Mouse (Mus musculus) heart, postnatal 14 days (tissue): ENCODE measurements at regions not wholly inside any gene's neighbourhood (a gene's known extent, or its start where the extent isn't known, plus 50 kb on each side); places are given as distances from the start of the nearest gene placed in this dataset.
A peak's percentile ranks its signal among the peaks of the same experiment; 100 is the strongest.
"Not testable (repeated sequence)": the region's sequence is repeated elsewhere in the genome, so short reads cannot be mapped to it uniquely, and the experiment has no call there.

Experiments used
- DNase-seq, 2 experiments: peaks; one replicate each; pipeline ENCODE4 v3.0.0; 2021 to 2022
- intact Hi-C: fragments of 180-260 bp; cut with DNase I; formaldehyde crosslinking; loops from one replicate; pipeline ENCODE4 v1.15.1; 2025

DNA sequence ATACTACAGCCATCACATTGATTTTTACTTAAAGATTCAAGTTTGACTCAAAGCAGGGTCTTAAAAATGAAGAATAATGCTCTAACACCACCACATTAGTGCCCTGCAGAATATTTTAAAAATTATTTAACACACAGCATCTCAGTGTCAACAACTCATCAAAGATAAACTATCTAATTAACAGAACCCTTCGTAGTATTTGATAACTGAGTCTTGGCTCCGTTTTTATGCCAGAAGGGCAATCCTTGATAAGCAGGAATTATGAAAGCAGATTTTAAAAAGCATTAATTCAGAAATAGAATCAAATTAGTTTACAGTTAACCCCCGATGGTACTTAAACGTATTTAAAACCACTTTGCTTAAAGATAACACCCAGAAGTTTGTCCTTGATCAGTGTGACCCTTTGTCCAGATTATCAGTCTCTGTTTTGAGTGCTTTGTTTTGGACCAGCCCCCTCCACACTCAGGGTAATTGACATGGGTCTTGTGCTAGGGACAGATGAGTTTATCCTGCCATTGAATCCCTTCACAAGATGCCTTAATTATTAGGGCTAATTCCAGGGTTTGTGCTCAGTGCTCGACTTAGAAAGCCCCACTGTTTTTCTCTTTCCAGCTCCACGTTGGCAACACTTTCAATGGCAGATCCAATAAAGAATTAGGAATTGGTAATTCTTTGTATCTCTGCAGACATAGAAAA, 69.4 kb upstream of the Dph6 start:
- no peak for DNase-seq
- intact Hi-C loops = no loop called here

DNA sequence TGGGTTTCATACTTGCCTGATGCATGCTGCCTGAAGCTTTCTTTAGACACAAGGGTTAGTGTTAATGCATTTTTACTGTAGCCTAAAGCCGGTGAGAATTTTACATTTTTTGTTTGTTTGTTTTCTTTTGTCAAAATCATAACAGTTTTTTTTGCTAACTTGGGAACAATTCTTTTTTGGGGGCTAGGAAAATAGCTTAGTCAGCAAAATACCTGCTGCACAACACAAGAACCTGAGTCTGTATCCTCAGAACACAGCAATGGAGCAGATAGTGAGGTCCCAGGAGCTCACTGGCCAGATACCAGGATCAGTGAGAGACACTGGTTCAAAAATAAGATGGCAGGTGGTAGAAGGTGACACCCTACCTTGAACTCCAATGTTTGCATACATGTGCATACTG, 72.4 kb upstream of the Dph6 start:
- intact Hi-C loops = no loop called here
- no peak for DNase-seq

DNA sequence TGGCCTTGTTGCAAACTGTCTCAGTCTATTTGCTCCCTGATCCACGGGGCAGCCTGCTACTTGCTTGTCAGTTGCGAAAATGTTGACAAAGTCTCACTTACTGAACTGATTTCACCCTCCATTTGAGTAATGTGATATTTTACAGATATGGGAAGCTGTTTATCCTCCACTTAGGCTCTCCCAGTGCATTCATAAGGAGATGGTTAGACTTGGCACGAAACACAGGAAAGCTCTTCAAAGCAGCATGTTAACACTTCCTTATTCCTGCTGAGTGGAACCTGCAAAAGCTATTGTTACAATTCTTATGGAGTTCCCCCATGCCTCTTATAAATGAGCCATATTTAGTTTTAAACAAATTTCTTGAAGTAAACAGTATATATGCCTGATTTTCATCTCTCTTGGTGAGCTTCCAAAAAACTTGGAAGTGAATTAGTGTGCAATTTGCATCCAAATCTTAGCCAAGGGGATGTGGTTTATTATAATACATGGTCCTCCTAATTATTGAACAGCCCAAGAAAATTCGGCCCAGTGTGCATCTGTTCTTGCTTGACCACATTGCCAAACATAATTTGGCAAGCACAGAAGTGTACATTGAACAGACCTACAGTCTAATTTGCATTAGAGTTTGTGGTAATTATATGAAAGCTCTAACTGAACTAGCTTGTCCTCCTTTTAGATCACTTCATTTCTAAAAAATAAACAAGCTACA, 80.3 kb upstream of the Dph6 start:
- intact Hi-C loops = no loop called here
- DNase-seq = no peak

- DNase-seq = no peak
- intact Hi-C loops = no loop called here
These were observed 84.9 kb upstream of the Dph6 start for GRCm38 (mm10) chr2:114739421-114740212.

GRCm38 (mm10) chr2:114763276-114763675, 108.5 kb upstream of the Dph6 start:
- DNase-seq = no peak
- intact Hi-C loops = no loop called here

DNA sequence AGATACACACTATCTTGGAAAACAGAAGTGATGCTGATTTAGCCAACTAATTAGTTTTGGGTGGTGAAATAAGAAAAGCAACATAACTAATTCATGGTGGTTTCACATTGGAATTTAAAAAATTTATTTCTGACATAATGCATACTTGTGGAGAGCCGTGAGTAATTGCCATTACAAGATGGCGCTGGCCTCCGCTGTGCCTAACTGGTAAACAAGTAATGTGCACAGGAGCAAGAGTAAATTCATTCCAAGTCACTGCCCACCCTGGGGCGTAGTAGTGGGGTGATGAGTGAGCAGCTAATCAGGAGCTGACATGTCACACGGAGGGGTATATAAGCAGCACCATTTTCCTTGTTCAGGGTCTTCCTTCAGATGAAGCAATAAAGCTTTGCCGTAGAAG, 119.0 kb upstream of the Dph6 start:
- DNase-seq, intact Hi-C loops: not testable (repeated sequence)

DNA sequence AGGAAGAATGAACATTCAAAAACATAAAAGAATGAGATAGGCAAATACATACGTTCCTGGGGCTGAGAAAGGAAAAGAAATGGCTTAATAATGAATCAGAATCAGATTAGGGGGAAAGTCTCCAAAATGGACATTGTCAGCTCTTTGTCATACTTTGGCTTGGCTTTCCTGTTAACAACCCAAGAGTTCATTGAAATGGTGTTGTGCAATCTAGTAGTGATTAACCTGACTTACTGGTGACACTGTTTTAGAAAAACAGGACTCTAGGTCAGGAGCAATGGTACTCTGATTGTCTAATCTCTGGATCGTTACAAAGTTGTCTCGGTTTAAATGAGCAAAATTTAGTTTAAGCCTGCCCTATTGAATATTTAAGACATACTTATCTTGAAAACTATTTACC, 119.5 kb upstream of the Dph6 start:
- intact Hi-C loops = no loop called here
- DNase-seq = no peak

- DNase-seq = peak in 1 of 2 experiments; percentile 5
- intact Hi-C loops = no loop called here
These were observed 120.8 kb upstream of the Dph6 start for GRCm38 (mm10) chr2:114775532-114775931.

DNA sequence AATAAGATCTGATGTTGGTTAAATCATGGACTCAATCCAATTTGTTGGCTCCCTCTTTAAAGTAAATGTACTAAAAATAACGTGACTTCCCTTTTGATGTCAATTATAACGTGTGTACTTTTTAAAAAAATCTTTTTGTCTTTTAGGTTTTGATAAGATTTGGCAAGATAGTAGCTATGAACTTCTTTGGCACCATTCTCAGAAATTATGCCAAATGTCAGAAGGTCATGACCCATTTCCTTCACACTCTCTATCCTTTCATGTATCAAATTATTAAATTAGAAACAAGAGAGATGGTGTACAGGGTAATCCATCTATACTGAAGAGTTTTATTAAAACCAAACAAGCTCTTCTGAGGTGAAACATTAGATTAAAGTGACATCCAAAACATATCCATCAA, 121.4 kb upstream of the Dph6 start:
- intact Hi-C loops = no loop called here
- DNase-seq = no peak

GRCm38 (mm10) chr2:114782450-114782849, 127.7 kb upstream of the Dph6 start:
- DNase-seq = no peak
- intact Hi-C loops = no loop called here

DNA sequence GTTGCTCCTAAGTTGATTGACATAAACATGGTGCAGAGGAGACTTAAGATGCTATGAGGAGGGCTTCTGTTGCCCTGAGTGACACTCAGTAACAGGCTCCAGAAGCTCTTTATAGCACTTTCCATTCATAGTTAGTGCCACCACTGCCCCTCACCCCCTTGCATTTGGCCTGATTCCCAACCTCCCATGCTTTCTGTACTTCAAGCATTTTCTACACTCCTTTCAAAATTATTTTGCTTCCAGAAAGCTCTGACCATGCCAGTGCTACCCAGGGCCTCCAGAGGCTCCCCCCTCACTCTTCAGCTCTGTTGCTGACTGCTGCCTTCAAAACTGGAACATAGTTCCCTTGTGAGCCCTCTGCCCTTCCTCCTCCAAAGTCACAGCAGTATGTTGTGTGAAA, 129.4 kb upstream of the Dph6 start:
- DNase-seq = no peak
- intact Hi-C loops = no loop called here

DNA sequence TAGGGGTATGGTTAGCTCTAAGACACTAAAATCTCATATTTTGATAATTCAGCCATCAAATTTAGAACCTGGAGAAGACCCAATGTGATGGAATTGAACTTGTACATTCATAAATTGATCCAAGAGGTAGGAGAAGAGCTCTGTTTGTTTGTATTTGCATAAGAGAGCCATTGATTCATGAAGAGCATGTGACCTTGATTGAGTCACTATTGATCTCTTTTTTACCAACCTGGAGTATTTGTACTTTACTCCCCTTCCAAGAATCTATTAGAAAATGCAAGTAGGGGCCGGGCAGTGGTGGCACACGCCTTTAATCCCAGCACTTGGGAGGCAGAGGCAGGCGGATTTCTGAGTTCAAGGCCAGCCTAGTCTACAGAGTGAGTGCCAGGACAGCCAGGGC, 133.5 kb upstream of the Dph6 start:
- intact Hi-C loops = no loop called here
- no peak for DNase-seq

- intact Hi-C loops = no loop called here
- no peak for DNase-seq
These were observed 142.0 kb upstream of the Dph6 start for GRCm38 (mm10) chr2:114796630-114797290.

- no peak for DNase-seq
- intact Hi-C loops = no loop called here
These were observed 142.5 kb upstream of the Dph6 start for GRCm38 (mm10) chr2:114797291-114797650.

GRCm38 (mm10) chr2:114803241-114803640, 148.5 kb upstream of the Dph6 start:
- no peak for DNase-seq
- intact Hi-C loops = no loop called here

DNA sequence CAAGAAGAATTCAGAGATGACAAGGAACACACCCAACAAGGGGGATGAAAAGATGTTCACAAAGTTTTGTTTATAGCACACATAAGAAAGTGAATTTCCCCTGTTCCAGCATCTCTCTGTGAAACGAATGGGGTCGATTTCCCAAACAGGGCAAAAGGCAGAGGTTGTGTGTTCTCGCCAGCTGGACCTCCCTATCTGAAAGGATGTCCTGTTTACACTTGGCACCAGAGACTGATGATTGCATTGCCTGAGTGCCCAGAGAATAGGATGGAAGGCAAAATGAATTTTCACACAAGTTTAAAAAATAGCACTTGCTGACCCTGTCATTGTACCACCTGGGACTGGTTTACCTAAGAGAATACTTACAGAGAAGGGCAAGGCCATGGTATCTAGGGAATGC, 149.2 kb upstream of the Dph6 start:
- intact Hi-C loops = no loop called here
- DNase-seq = no peak

DNA sequence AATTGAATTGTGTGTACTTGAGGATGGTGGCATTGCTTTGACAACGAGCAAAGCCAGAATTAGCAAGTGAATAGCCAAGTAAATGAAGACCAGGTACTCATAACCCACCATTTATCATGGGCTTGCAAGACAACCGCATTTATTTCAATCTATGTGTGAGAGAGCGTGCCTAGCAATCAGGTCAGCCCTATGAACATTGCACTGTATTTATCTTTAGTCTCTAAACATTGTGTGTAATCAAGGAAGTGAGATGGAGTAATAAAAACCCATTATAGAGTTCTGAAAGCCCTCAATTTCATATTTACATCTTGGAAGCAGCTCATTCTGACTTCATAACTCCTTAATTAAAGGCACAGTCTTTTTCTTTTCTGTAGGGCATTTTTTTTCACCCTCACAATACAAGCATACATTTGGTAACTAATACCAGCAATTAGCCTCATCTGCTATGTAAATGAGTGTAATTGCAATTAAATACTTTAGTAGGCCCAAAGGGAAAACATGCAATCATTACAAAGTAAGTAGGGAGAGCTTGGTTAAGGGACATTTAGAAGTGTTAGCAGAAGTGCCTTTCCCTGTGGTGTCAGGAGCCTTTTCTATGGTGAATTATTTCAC, 150.8 kb upstream of the Dph6 start:
- no peak for DNase-seq
- intact Hi-C loops = no loop called here

DNA sequence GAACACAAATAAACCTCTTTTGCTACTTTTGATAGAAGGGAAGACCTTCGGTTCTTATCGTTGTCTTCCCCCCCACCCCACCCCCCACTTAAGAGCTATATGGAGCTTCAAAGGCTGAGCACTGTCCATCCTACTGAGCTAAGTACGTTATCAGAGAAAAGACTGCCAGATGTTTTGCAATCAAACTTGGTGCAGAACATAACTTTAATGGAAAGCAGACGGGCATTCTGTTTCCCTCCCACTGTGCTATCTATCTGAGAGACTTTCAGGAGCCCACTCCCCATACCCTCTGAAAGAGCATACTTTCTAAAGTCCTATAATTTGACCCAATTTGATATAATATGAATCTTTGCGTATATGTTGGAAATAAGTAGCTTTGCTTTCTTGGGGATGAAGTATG, 153.3 kb upstream of the Dph6 start:
- intact Hi-C loops = no loop called here
- no peak for DNase-seq

DNA sequence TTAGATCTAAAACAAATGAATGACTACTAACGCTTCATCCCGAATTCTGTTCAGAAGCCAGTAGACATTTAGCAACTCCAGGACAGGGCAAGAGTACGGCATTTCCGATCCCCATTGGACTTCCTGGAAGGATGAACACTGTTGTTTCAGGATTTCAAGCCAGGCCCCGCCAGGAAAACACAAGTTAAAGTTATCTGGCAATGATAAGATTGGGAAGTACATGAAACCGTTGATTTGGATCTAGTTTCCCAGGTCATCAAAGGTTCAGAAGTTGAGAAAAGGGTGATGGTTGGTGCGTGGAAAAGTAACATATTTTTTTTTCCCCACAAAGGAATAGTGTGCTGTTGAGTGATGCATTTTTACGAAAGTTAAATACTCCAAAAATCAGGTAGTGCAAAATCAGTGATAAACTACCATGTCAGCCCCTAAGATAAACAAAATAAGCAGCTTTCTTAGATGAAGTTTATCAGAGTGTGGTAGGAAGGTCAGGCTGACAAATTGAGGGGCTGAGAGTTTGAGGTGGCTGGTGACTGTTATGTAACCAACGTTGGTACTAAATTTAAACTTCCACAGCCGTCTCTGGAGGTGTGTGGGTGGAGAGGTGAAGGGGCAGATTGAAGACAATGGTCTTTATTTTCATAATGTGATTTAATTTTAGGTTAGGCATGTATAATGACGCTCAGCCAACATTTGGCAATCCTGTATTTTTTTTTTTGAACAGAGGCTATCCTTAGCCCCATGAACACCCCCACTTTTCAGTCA, 157.6 kb upstream of the Dph6 start:
- no peak for DNase-seq

DNA sequence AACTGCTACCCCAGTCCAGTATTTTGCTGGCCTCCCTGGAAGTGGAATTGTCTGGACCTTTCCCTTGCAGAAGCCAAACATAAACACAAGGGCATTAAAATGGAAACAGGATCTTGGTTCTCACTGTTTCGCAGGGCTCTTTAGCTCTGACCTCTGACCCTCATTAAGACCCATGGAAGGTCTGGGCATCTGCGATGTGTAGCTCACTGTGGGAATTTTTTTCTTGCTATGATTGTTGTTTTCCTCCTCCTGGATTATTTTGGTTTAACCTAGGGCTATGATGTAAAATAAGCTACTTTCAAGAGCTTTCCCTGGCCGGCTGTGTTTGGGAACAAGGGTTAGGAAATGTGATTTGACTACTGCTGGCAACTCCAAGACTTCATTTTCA, 158.1 kb upstream of the Dph6 start:
- intact Hi-C loops = no loop called here
- DNase-seq = no peak

More for the DNA sequence above, 157.6 kb upstream of the Dph6 start:
- intact Hi-C loops = no loop called here
